Mouse (Mus musculus) hindlimb bud, embryonic 11.5 days (tissue): ENCODE measurements around the gene Olfr873.
"Not testable (repeated sequence)": the region's sequence is repeated elsewhere in the genome, so short reads cannot be mapped to it uniquely, and the experiment has no call there.

ENCODE experiments used
- DNase-seq: peaks from one replicate; pipeline ENCODE4 v3.0.0-alpha.2; 2012; ENCODE audit warnings: low read depth, low spot score; ENCODE audit errors: extremely low spot score

Gene Olfr873

GRCm38 (mm10) chr9:20298232-20298631, at the start of gene Olfr873:
Gene Olfr873, plus strand, starts transcription at chr9:20298532.
- DNase-seq, result no peak

- DNase-seq, result no peak
Measured at GRCm38 (mm10) chr9:20282051-20282450, 16.3 kb upstream of the Olfr873 start, which contains the start of gene Olfr39. Gene Olfr39, plus strand, starts transcription at chr9:20282351.

- not testable (repeated sequence) for DNase-seq
Measured at GRCm38 (mm10) chr9:20295562-20295961, 2.8 kb upstream of the Olfr873 start.

GRCm38 (mm10) chr9:20335994-20336393, 37.7 kb downstream of the Olfr873 start, which contains the start of gene Olfr18:
Gene Olfr18, minus strand, starts transcription at chr9:20336094.
- DNase-seq, result no peak

- no peak for DNase-seq
Measured at GRCm38 (mm10) chr9:20348501-20348900, 50.2 kb downstream of the Olfr873 start.
